Mouse (Mus musculus) midbrain, embryonic 15.5 days (tissue): ENCODE results near the gene Oaz1. TPM values are rescaled to one million over a fixed set of nuclear protein-coding genes. Genes with fewer than 3 reads are reported as not detected.
A peak's percentile ranks its signal among the peaks of the same experiment; 100 is the strongest.
"Not testable (repeated sequence)": the region's sequence is repeated elsewhere in the genome, so short reads cannot be mapped to it uniquely, and the experiment has no call there.

Experiments used
- ATAC-seq: fragments of 200-750 bp; cut with Nextera tagmentation; replicated peaks from 2 replicates; pipeline ENCODE4 v1.8.0; 2017; ENCODE audit warnings: moderate TSS enrichment
- H3K27ac ChIP-seq: fragments of 300-500 bp; sonication (generic); 2 replicates; pipeline ENCODE4 v1.5.1; 2015; ENCODE audit warnings: mild to moderate bottlenecking, inconsistent platforms
- H3K27me3 ChIP-seq: fragments of 300-500 bp; sonication (generic); replicated peaks from 2 replicates; pipeline ENCODE4 v1.6.1; 2015; ENCODE audit warnings: inconsistent platforms
- H3K36me3 ChIP-seq: fragments of 300-500 bp; sonication (generic); replicated peaks from 2 replicates; pipeline ENCODE4 v1.6.1; 2015; ENCODE audit warnings: inconsistent platforms
- H3K4me1 ChIP-seq: fragments of 300-500 bp; sonication (generic); 2 replicates; pipeline ENCODE4 v1.6.1; 2015; ENCODE audit warnings: inconsistent platforms
- H3K4me2 ChIP-seq: fragments of 300-500 bp; sonication (generic); 2 replicates; pipeline ENCODE4 v1.6.1; 2015; ENCODE audit warnings: inconsistent platforms, mild to moderate bottlenecking, moderate library complexity
- H3K4me3 ChIP-seq: fragments of 300-500 bp; sonication (generic); 2 replicates; pipeline ENCODE4 v1.5.1; 2015; ENCODE audit warnings: mild to moderate bottlenecking, inconsistent platforms
- H3K9ac ChIP-seq: fragments of 300-500 bp; sonication (generic); 2 replicates; pipeline ENCODE4 v1.6.1; 2015; ENCODE audit warnings: mild to moderate bottlenecking, inconsistent platforms
- H3K9me3 ChIP-seq: fragments of 300-500 bp; sonication (generic); 2 replicates; pipeline ENCODE4 v1.6.1; 2016; ENCODE audit warnings: inconsistent platforms
- WGBS: fragments of 180-500 bp; shearing (Covaris S2); methylation state at CpG from one replicate; pipeline ENCODE4 v1.1.7; 2015; ENCODE audit warnings: mixed read lengths; 5-methylcytosine and 5-hydroxymethylcytosine counted together
- polyA plus RNA-seq: library from polyadenylated mRNA; unstranded; fragments of >200 nt; fragmentation: Nextera tagmentation; extraction: Ambion mirVana; gene quantifications from 2 replicates; pipeline ENCODE4 v1.2.1, GENCODE M21; 2015

The Oaz1 gene
- polyA plus RNA-seq, 1 experiment from 2014 or later, result 1,243 TPM

- Histone ChIP-seq H3K27ac (no peak overlapping the region), H3K36me3 (peaks cover 34% of the 10 kb centered on the region), H3K4me3 (no peak overlapping the region), H3K9me3 (no peaks in the 10 kb centered on the region), H3K4me2 (no peak overlapping the region), H3K9ac (no peak overlapping the region), H3K4me1 (peaks cover 37% of the 10 kb centered on the region), H3K27me3 (peaks cover 31% of the 10 kb centered on the region)
- ATAC-seq, result no peak
- WGBS, result 13% methylated on average over 3 of the region's 3 CpGs
These were observed 20.5 kb upstream of the Oaz1 start for GRCm38 (mm10) chr10:80805925-80806324.

- Histone ChIP-seq H3K27ac (peak overlapping the region; percentile 81), H3K9me3 (no peaks in the 10 kb centered on the region), H3K36me3 (peaks cover 29% of the 10 kb centered on the region), H3K4me3 (peak overlapping the region; percentile 40), H3K4me1 (peaks cover 37% of the 10 kb centered on the region), H3K27me3 (peaks cover 31% of the 10 kb centered on the region), H3K9ac (peak overlapping the region; percentile 45), H3K4me2 (peak overlapping the region; percentile 71)
- 39% methylated on average over 34 of the region's 34 CpGs for WGBS
- 0 out of 2 replicates have a peak, but pooled peaks have one; percentile 10 for ATAC-seq
These were observed 20.0 kb upstream of the Oaz1 start for GRCm38 (mm10) chr10:80806341-80807056.

GRCm38 (mm10) chr10:80807057-80807627 is 19.3 kb upstream of the Oaz1 start:
- peak overlapping the region; percentile 45 for H3K9ac ChIP-seq
- H3K27ac ChIP-seq, result peak overlapping the region; percentile 81
- peak overlapping the region; percentile 71 for H3K4me2 ChIP-seq
- WGBS, result 1% methylated on average over 58 of the region's 58 CpGs
- peaks cover 23% of the 10 kb centered on the region for H3K36me3 ChIP-seq
- H3K4me3 ChIP-seq, result peak overlapping the region; percentile 40
- ATAC-seq, result peak; percentile 89
- H3K27me3 ChIP-seq, result peaks cover 31% of the 10 kb centered on the region
- H3K9me3 ChIP-seq, result no peaks in the 10 kb centered on the region
- peaks cover 37% of the 10 kb centered on the region for H3K4me1 ChIP-seq

GRCm38 (mm10) chr10:80808099-80808984 is 18.1 kb upstream of the Oaz1 start:
- Histone ChIP-seq H3K9me3 (no peaks in the 10 kb centered on the region), H3K4me3 (no peak overlapping the region), H3K36me3 (peaks cover 11% of the 10 kb centered on the region), H3K9ac (peak overlapping the region; percentile 26; the same call in 1 of the 2 replicates), H3K27me3 (peaks cover 31% of the 10 kb centered on the region), H3K4me2 (peak overlapping the region; percentile 71), H3K27ac (no peak overlapping the region), H3K4me1 (peaks cover 37% of the 10 kb centered on the region)
- no peak for ATAC-seq
- WGBS, result 18% methylated on average over 40 of the region's 40 CpGs

GRCm38 (mm10) chr10:80808985-80809632 is 17.3 kb upstream of the Oaz1 start:
- no peak overlapping the region for H3K4me3 ChIP-seq
- WGBS, result 9% methylated on average over 18 of the region's 18 CpGs
- H3K9ac ChIP-seq, result peak overlapping the region; percentile 26; the same call in 1 of the 2 replicates
- peaks cover 4% of the 10 kb centered on the region; the same call in 1 of the 2 replicates for H3K36me3 ChIP-seq
- peaks cover 31% of the 10 kb centered on the region for H3K27me3 ChIP-seq
- H3K27ac ChIP-seq, result no peak overlapping the region
- no peaks in the 10 kb centered on the region for H3K9me3 ChIP-seq
- peak overlapping the region; percentile 71; the same call in 1 of the 2 replicates for H3K4me2 ChIP-seq
- H3K4me1 ChIP-seq, result peaks cover 37% of the 10 kb centered on the region
- no peak for ATAC-seq

GRCm38 (mm10) chr10:80810084-80810483 is 16.4 kb upstream of the Oaz1 start:
- Histone ChIP-seq H3K4me1 (peaks cover 37% of the 10 kb centered on the region), H3K27ac (no peak overlapping the region), H3K9ac (no peak overlapping the region), H3K4me2 (no peak overlapping the region), H3K9me3 (no peaks in the 10 kb centered on the region), H3K36me3 (no peaks in the 10 kb centered on the region), H3K4me3 (no peak overlapping the region), H3K27me3 (peaks cover 28% of the 10 kb centered on the region)
- WGBS, result 2% methylated on average over 20 of the region's 20 CpGs
- no peak for ATAC-seq

- Histone ChIP-seq H3K27me3 (peaks cover 25% of the 10 kb centered on the region), H3K4me3 (no peak overlapping the region), H3K4me2 (no peak overlapping the region), H3K9me3 (no peaks in the 10 kb centered on the region), H3K4me1 (peaks cover 20% of the 10 kb centered on the region), H3K27ac (no peak overlapping the region), H3K9ac (no peak overlapping the region), H3K36me3 (no peaks in the 10 kb centered on the region)
- 63% methylated on average over 5 of the region's 5 CpGs for WGBS
- no peak for ATAC-seq
These were observed 13.9 kb upstream of the Oaz1 start for GRCm38 (mm10) chr10:80812391-80813041.

- Histone ChIP-seq H3K27ac (no peak within 1 kb of the TSS), H3K9me3 (no peaks in the 10 kb centered on the region), H3K27me3 (peaks cover 21% of the 10 kb centered on the region), H3K4me3 (no peak within 1 kb of the TSS), H3K9ac (no peak within 1 kb of the TSS), H3K36me3 (no peaks in the 10 kb centered on the region), H3K4me1 (peaks cover 12% of the 10 kb centered on the region), H3K4me2 (no peak within 1 kb of the TSS)
- WGBS, result 61% methylated on average over 4 of the region's 4 CpGs
- ATAC-seq, result no peak
These were observed 13.1 kb upstream of the Oaz1 start, which contains the start of gene Jsrp1 for GRCm38 (mm10) chr10:80813366-80813765. TSS of gene Jsrp1 (minus strand) at chr10:80813498.

GRCm38 (mm10) chr10:80814800-80815199 is 11.7 kb upstream of the Oaz1 start:
- H3K36me3 ChIP-seq, result no peaks in the 10 kb centered on the region
- no peak overlapping the region for H3K4me3 ChIP-seq
- no peak overlapping the region for H3K27ac ChIP-seq
- H3K4me2 ChIP-seq, result no peak overlapping the region
- peaks cover 2% of the 10 kb centered on the region; the same call in 1 of the 2 replicates for H3K4me1 ChIP-seq
- no peak for ATAC-seq
- 65% methylated on average over 7 of the region's 7 CpGs for WGBS
- H3K9ac ChIP-seq, result no peak overlapping the region
- no peaks in the 10 kb centered on the region for H3K9me3 ChIP-seq
- H3K27me3 ChIP-seq, result peaks cover 10% of the 10 kb centered on the region

- H3K9ac ChIP-seq, H3K4me2 ChIP-seq, ATAC-seq, H3K27me3 ChIP-seq, H3K9me3 ChIP-seq, H3K4me3 ChIP-seq, H3K4me1 ChIP-seq, H3K36me3 ChIP-seq, H3K27ac ChIP-seq: not testable (repeated sequence)
- WGBS, result 77% methylated on average over 3 of the region's 3 CpGs
These were observed 10.2 kb upstream of the Oaz1 start for GRCm38 (mm10) chr10:80816303-80816702.

GRCm38 (mm10) chr10:80817164-80817563 is 9.3 kb upstream of the Oaz1 start:
- Histone ChIP-seq H3K9ac (no peak overlapping the region), H3K9me3 (no peaks in the 10 kb centered on the region), H3K4me1 (no peaks in the 10 kb centered on the region), H3K36me3 (no peaks in the 10 kb centered on the region), H3K4me2 (no peak overlapping the region), H3K4me3 (no peak overlapping the region), H3K27me3 (no peaks in the 10 kb centered on the region), H3K27ac (no peak overlapping the region)
- ATAC-seq, result no peak
- WGBS, result 72% methylated on average over 2 of the region's 2 CpGs
